Mouse (Mus musculus): ENCODE results near the gene Inpp4b.

- TF ChIP-seq EP300 (optimal IDR thresholded peaks at IDR 0.05) (no peak), CTCF (IDR thresholded peaks at IDR 0.05; ENCODE audit: low read depth) (peak; percentile 37; the same call in 1 of the 2 replicates)
These were observed 469.8 kb downstream of the Inpp4b start for GRCm38 (mm10) chr8:81812051-81812751.

All from stomach, postnatal 0 days (tissue).